Mouse (Mus musculus): ENCODE results near the gene Mrtfb. TPM values are rescaled to one million over a fixed set of nuclear protein-coding genes. Genes with fewer than 3 reads are reported as not detected.

Mrtfb gene
- polyA plus RNA-seq, 1 experiment from 2014 or later = 22.6 TPM

DNA sequence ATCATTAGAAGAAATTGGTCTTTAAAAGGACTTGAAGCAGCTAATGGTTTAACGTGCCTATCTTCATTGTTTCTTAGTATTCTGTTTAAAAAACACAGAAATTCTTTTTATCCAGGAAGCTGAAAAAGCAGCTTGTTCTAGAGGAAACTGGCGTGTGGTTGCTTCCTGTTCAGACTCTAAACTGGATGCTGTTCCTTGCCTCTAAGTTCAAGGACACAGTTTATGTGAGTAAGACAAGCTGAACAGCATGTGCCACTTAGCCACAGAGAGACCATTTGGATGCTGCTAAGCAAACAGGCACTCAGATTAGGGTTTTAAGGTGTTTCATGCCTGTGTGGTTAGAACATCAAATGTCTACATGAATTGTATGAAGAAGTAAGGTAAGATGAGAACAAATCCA lies 42.7 kb downstream of the Mrtfb start:
- Histone ChIP-seq H3K9ac (ENCODE audit: low read length) (no peak overlapping the region), H3K27me3 (ENCODE audit: control insufficient read depth, insufficient read depth, low read length) (no peaks in the 10 kb centered on the region), H3K4me3 (ENCODE audit: low read depth, low read length) (no peak overlapping the region), H3K4me1 (ENCODE audit: control insufficient read depth, insufficient read depth, low read length) (no peaks in the 10 kb centered on the region), H3K36me3 (ENCODE audit: control insufficient read depth, insufficient read depth, low read length) (no peaks in the 10 kb centered on the region), H3K9me3 (ENCODE audit: control insufficient read depth, low read length) (no peaks in the 10 kb centered on the region), H3K27ac (ENCODE audit: low read depth, low read length) (no peak overlapping the region), H3K4me2 (ENCODE audit: low read depth) (no peak overlapping the region)
- ATAC-seq (ENCODE audit: insufficient read depth, low FRiP score, low TSS enrichment) (no peak), DNase-seq (ENCODE audit: low spot score) (no peak)
- WGBS = 87% methylated on average over 2 of the region's 2 CpGs

DNA sequence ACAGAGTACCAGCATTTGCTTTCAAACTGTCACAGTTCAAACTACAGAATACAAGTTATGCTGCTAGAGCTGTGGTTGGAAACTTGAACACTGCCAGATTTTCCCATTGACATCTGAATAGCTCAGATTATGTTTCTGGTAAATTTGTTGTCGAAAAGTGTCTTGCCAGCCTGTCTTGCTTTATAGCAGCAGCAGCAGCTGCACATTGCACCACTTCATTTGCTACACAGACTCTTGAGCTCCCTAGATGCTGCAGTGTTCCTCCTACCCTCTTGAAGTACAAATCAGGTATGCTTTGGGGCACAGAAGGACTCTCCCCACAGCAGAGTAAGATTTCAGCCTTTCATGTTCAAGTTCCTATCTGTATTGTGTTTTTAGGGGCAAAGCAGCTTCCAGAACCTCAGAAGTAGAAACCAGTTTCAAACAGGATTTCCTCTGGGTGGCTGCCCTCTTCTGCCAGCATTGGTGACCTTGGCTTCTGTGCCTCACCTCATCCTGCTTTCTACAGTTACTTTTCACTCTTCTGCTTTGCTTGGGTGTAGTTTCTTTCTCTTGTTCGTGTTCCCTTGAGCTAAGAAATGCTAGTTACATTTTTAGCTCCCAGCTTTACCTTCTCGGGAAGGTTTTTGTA lies 49.9 kb downstream of the Mrtfb start:
- no peaks in the 10 kb centered on the region for H3K4me1 ChIP-seq (ENCODE audit: control insufficient read depth, insufficient read depth, low read length)
- H3K36me3 ChIP-seq (ENCODE audit: control insufficient read depth, insufficient read depth, low read length) = no peaks in the 10 kb centered on the region
- no peak overlapping the region for H3K9ac ChIP-seq (ENCODE audit: low read length)
- no peak overlapping the region for H3K27ac ChIP-seq (ENCODE audit: low read depth, low read length)
- no peak overlapping the region for H3K4me3 ChIP-seq (ENCODE audit: low read depth, low read length)
- no peak overlapping the region for H3K4me2 ChIP-seq (ENCODE audit: low read depth)
- H3K27me3 ChIP-seq (ENCODE audit: control insufficient read depth, insufficient read depth, low read length) = no peaks in the 10 kb centered on the region
- DNase-seq (ENCODE audit: low spot score) (no peak), ATAC-seq (ENCODE audit: insufficient read depth, low FRiP score, low TSS enrichment) (no peak)
- WGBS = 89% methylated on average over 3 of the region's 3 CpGs
- no peaks in the 10 kb centered on the region for H3K9me3 ChIP-seq (ENCODE audit: control insufficient read depth, low read length)

DNA sequence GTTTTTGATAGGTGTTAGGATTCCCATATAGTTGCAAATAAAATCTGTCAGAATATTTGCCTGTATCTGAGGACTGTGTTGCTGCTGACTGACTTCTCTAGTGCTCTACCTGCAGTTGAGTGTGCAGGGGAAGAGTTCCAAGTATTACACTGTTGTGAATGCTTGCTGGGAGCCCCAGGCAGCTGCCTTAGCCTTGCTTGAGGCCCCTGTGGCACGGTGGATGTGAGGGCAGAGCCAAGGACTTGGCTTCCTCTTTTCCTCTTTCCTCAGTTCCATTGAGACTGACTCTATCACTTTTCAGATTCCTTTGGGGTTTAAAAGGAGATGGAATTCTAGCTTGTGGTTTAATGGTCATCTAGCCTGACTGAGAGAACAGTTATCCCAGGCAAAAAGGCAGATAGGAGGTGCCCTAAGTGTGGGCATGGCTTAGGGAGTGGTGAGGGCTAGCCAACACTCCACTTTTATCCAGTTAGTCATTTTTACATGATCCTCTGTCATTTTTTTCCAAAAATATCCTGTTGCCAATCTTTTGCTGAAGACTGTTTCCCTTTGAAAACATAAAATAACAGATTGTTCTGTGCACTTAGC lies 53.9 kb downstream of the Mrtfb start:
- Histone ChIP-seq H3K27me3 (ENCODE audit: control insufficient read depth, insufficient read depth, low read length) (no peaks in the 10 kb centered on the region), H3K4me3 (ENCODE audit: low read depth, low read length) (no peak overlapping the region), H3K4me1 (ENCODE audit: control insufficient read depth, insufficient read depth, low read length) (no peaks in the 10 kb centered on the region), H3K4me2 (ENCODE audit: low read depth) (no peak overlapping the region), H3K36me3 (ENCODE audit: control insufficient read depth, insufficient read depth, low read length) (no peaks in the 10 kb centered on the region), H3K27ac (ENCODE audit: low read depth, low read length) (no peak overlapping the region), H3K9ac (ENCODE audit: low read length) (no peak overlapping the region), H3K9me3 (ENCODE audit: control insufficient read depth, low read length) (no peaks in the 10 kb centered on the region)
- 85% methylated on average over 1 of the region's 1 CpGs for WGBS
- ATAC-seq (ENCODE audit: insufficient read depth, low FRiP score, low TSS enrichment) = no peak
- DNase-seq (ENCODE audit: low spot score) = no peak

DNA sequence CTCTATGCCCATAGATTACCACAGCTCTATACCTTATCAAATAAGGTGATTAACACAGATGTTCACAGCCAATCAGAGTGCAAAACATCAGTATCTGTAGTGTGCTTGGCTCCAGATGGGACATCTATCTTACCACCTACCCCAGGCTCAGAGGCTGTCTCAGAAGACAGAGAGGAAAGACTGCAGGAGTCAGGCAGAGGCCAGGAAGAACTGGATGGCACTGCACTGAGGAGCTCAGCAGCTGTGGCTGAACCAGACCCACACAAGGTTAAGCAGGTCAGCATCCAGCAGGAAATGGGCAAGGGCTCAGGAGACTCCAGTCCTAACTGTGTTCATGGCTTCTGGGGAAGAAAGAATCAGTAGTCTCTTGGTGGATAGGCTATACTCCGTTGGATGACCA lies 55.1 kb downstream of the Mrtfb start:
- Histone ChIP-seq H3K9ac (ENCODE audit: low read length) (no peak overlapping the region), H3K36me3 (ENCODE audit: control insufficient read depth, insufficient read depth, low read length) (no peaks in the 10 kb centered on the region), H3K9me3 (ENCODE audit: control insufficient read depth, low read length) (no peaks in the 10 kb centered on the region), H3K27ac (ENCODE audit: low read depth, low read length) (no peak overlapping the region), H3K4me3 (ENCODE audit: low read depth, low read length) (no peak overlapping the region), H3K27me3 (ENCODE audit: control insufficient read depth, insufficient read depth, low read length) (no peaks in the 10 kb centered on the region), H3K4me1 (ENCODE audit: control insufficient read depth, insufficient read depth, low read length) (no peaks in the 10 kb centered on the region), H3K4me2 (ENCODE audit: low read depth) (no peak overlapping the region)
- ATAC-seq (ENCODE audit: insufficient read depth, low FRiP score, low TSS enrichment) (no peak), DNase-seq (ENCODE audit: low spot score) (no peak)
- 64% methylated on average over 1 of the region's 1 CpGs for WGBS

DNA sequence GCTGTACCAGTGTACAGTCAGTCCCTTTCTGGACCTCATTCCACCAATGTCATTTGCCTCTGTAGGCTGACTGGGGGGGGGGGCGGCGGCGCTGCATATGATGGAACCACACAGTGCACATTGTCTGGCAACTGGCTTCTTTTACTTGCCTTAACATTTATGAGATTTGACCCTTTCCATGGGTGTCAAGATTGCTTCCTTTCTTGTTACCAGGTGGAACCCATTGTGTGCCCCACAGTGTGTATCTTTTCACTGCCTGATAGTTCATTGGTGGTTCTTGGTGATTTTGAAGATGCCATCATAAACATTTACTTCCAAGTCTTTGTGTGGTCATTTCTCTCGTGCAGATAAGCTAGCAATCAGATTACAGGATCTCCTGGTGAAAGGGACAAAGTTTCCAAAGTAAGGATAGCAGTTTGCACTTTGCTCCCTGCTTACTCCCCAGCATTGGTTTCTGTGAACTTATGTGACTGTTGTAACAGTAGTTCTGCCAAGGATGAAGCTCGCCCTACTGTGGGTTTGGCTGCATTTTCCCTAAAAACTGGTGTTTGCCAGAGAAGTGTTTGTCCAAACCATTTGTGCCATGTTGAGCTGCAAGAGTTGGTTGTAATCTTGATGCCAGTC lies 56.9 kb downstream of the Mrtfb start:
- ATAC-seq (ENCODE audit: insufficient read depth, low FRiP score, low TSS enrichment) (no peak), DNase-seq (ENCODE audit: low spot score) (no peak)
- Histone ChIP-seq H3K4me2 (ENCODE audit: low read depth) (no peak overlapping the region), H3K9ac (ENCODE audit: low read length) (no peak overlapping the region), H3K4me3 (ENCODE audit: low read depth, low read length) (no peak overlapping the region), H3K9me3 (ENCODE audit: control insufficient read depth, low read length) (no peaks in the 10 kb centered on the region), H3K4me1 (ENCODE audit: control insufficient read depth, insufficient read depth, low read length) (no peaks in the 10 kb centered on the region), H3K36me3 (ENCODE audit: control insufficient read depth, insufficient read depth, low read length) (no peaks in the 10 kb centered on the region), H3K27me3 (ENCODE audit: control insufficient read depth, insufficient read depth, low read length) (no peaks in the 10 kb centered on the region), H3K27ac (ENCODE audit: low read depth, low read length) (no peak overlapping the region)
- WGBS = 92% methylated on average over 5 of the region's 5 CpGs

DNA sequence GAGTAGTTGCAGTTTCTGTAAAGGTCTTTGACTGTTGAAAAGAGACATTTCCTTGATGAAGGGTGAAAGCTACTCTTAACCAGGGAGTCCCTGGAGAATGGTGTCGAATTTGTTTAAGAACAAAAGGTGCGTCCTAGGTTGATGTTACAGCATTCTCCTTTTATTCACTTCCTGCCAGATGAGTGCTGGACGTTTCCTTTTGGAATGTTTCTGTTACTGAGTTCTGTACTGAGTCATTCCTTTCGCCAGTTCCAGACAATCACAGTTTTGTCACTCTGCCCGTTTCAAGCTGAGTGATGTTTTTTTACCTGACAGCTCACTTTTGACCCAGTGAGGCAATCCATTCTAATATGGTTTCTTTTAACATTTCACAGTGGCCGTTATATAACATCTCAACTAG lies 67.5 kb downstream of the Mrtfb start:
- WGBS = 54% methylated on average over 6 of the region's 6 CpGs
- Histone ChIP-seq H3K4me1 (ENCODE audit: control insufficient read depth, insufficient read depth, low read length) (no peaks in the 10 kb centered on the region), H3K4me3 (ENCODE audit: low read depth, low read length) (no peak overlapping the region), H3K4me2 (ENCODE audit: low read depth) (no peak overlapping the region), H3K9ac (ENCODE audit: low read length) (no peak overlapping the region), H3K9me3 (ENCODE audit: control insufficient read depth, low read length) (no peaks in the 10 kb centered on the region), H3K27me3 (ENCODE audit: control insufficient read depth, insufficient read depth, low read length) (no peaks in the 10 kb centered on the region), H3K27ac (ENCODE audit: low read depth, low read length) (no peak overlapping the region), H3K36me3 (ENCODE audit: control insufficient read depth, insufficient read depth, low read length) (no peaks in the 10 kb centered on the region)
- DNase-seq (ENCODE audit: low spot score) = no peak
- ATAC-seq (ENCODE audit: insufficient read depth, low FRiP score, low TSS enrichment) = no peak

DNA sequence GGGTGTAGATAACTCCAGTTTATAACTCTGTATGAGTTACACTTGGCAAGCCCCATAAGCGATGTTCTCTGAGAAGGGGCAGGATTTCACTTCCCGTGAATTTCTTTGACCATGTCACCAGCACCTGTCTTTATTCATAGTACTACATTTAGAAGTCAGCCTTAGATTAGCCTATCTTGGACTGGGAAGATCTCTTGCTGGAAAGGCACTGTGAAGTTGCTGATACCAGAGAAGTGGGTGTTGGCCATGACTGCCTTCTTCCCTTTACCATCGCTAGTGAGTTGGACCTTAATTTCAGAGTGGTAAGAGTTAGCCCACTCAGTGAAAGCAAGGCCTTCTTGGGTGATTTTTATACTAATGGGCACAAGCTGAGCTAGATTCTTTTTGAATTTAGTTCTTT lies 70.3 kb downstream of the Mrtfb start:
- no peak for ATAC-seq (ENCODE audit: insufficient read depth, low FRiP score, low TSS enrichment)
- H3K4me2 ChIP-seq (ENCODE audit: low read depth) = no peak overlapping the region
- 90% methylated on average over 3 of the region's 3 CpGs for WGBS
- no peak overlapping the region for H3K9ac ChIP-seq (ENCODE audit: low read length)
- no peaks in the 10 kb centered on the region for H3K36me3 ChIP-seq (ENCODE audit: control insufficient read depth, insufficient read depth, low read length)
- no peaks in the 10 kb centered on the region for H3K4me1 ChIP-seq (ENCODE audit: control insufficient read depth, insufficient read depth, low read length)
- no peak overlapping the region for H3K4me3 ChIP-seq (ENCODE audit: low read depth, low read length)
- H3K9me3 ChIP-seq (ENCODE audit: control insufficient read depth, low read length) = no peaks in the 10 kb centered on the region
- H3K27me3 ChIP-seq (ENCODE audit: control insufficient read depth, insufficient read depth, low read length) = no peaks in the 10 kb centered on the region
- DNase-seq (ENCODE audit: low spot score) = no peak
- H3K27ac ChIP-seq (ENCODE audit: low read depth, low read length) = no peak overlapping the region

DNA sequence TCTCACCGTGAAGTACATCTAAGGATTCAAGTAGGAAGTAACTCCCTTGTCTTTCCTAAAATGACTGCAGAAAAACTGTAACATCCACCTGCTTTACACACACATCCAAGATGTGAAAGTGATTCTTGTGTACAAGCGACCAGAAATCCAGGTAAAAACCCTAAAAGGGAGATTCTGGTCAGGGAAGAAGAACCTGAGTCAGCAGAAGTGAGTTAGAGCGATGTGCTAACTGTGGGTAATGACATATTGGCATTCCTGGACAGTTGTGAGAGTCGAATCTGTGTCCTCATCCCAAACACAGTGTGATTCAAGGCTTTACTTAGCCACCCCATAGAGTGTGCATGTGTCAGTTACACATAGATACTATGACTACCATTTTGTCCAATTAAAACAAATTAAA lies 72.4 kb downstream of the Mrtfb start:
- no peaks in the 10 kb centered on the region for H3K36me3 ChIP-seq (ENCODE audit: control insufficient read depth, insufficient read depth, low read length)
- no peak overlapping the region for H3K4me3 ChIP-seq (ENCODE audit: low read depth, low read length)
- no peak overlapping the region for H3K4me2 ChIP-seq (ENCODE audit: low read depth)
- H3K27ac ChIP-seq (ENCODE audit: low read depth, low read length) = no peak overlapping the region
- no peaks in the 10 kb centered on the region for H3K4me1 ChIP-seq (ENCODE audit: control insufficient read depth, insufficient read depth, low read length)
- DNase-seq (ENCODE audit: low spot score) = no peak
- 89% methylated on average over 4 of the region's 4 CpGs for WGBS
- H3K27me3 ChIP-seq (ENCODE audit: control insufficient read depth, insufficient read depth, low read length) = no peaks in the 10 kb centered on the region
- H3K9me3 ChIP-seq (ENCODE audit: control insufficient read depth, low read length) = no peaks in the 10 kb centered on the region
- no peak for ATAC-seq (ENCODE audit: insufficient read depth, low FRiP score, low TSS enrichment)
- H3K9ac ChIP-seq (ENCODE audit: low read length) = no peak overlapping the region

DNA sequence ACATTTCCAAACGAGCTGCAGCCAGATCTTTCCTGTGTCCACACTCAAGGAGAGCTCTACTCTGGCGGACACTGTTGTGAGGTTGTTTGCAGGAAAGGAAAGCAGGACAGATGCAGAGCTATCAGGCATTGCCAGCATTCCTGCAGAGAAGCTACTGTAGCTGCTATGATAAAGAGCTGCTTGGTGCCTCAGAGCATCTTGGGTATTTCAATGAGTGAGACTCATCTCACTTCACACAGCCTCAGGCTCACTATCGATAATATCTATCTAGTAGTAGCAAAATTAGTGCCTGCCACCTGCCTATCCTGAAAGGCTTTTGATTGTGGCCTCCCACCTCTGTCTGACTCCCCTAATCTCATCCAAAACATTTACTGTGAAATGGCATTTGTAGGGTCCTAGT lies 73.4 kb downstream of the Mrtfb start:
- Histone ChIP-seq H3K36me3 (ENCODE audit: control insufficient read depth, insufficient read depth, low read length) (no peaks in the 10 kb centered on the region), H3K4me2 (ENCODE audit: low read depth) (no peak overlapping the region), H3K27ac (ENCODE audit: low read depth, low read length) (no peak overlapping the region), H3K9ac (ENCODE audit: low read length) (no peak overlapping the region), H3K4me3 (ENCODE audit: low read depth, low read length) (no peak overlapping the region), H3K4me1 (ENCODE audit: control insufficient read depth, insufficient read depth, low read length) (no peaks in the 10 kb centered on the region), H3K27me3 (ENCODE audit: control insufficient read depth, insufficient read depth, low read length) (no peaks in the 10 kb centered on the region), H3K9me3 (ENCODE audit: control insufficient read depth, low read length) (no peaks in the 10 kb centered on the region)
- DNase-seq (ENCODE audit: low spot score) (no peak), ATAC-seq (ENCODE audit: insufficient read depth, low FRiP score, low TSS enrichment) (no peak)
- 86% methylated on average over 3 of the region's 3 CpGs for WGBS

Data from neural tube, embryonic 11.5 days (tissue).